Mouse (Mus musculus) heart, postnatal 0 days (tissue): Measurements from ENCODE around the gene Olfr229.
"Not testable (repeated sequence)": the region's sequence is repeated elsewhere in the genome, so short reads cannot be mapped to it uniquely, and the experiment has no call there.

Source experiments
- CTCF ChIP-seq: IDR thresholded peaks from 2 replicates; pipeline ENCODE4 v1.5.1; 2016; ENCODE audit warnings: antibody characterized with exemption, control low read depth, low read depth
- EP300 ChIP-seq: IDR thresholded peaks from 2 replicates; pipeline ENCODE4 v1.6.1; 2016; ENCODE audit warnings: antibody characterized with exemption, low read depth

DNA sequence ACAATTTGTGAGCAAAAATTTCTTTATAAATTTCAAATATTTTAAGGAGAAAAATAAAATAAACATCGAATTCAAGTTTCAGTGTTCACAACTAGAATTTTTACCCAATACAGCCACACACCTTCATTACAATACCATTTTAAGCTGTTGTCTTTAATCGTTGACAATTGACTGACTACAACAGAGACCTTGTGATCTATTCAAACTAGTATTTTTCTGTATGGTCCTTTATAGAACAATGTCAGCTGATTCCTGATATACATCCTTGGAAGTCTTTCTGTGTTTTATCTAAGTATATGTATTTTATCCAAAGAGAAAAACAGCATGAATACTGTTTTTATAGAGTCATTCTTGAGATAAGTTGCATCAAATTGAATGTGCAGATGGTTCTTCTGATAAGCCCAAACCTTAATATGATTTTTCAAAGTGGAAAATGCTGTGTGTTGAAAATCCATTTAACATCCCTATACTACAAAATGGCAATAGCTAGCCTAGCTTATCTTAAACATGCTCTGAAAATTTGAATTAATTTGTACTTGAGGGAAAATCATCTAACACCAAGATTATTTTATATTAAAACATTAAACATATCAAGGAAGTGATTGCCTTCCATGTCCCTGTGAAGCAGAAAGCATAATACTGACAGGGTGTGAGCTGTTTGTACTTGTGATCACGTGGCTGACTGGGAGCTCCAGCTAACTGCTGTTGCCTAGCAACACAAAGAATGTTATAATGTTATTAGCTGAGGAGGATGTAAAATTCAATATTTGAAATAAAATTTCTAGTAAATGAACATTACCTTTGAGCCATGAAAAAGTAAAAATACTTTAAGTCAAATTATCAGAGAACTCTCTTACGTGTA is 21.1 kb downstream of the Olfr229 start:
- not testable (repeated sequence) for TF ChIP-seq CTCF, EP300
